Mouse (Mus musculus): ENCODE data around the gene Loxl3. TPM values are rescaled to one million over a fixed set of nuclear protein-coding genes. Genes with fewer than 3 reads are reported as not detected.

The Loxl3 gene
- total and polyA plus RNA-seq, 2 experiments from 2014 or later = 4.3 to 9.8 TPM

- Histone ChIP-seq H3K4me3 (ENCODE audit: low read depth, low read length) (no peak overlapping the region), H3K4me2 (ENCODE audit: low read depth, low read length) (no peak overlapping the region), H3K4me1 (ENCODE audit: control insufficient read depth, insufficient read depth) (peaks cover 2% of the 10 kb centered on the region; the same call in 1 of the 2 replicates), H3K9ac (replicated peaks; ENCODE audit: low read depth, low read length) (no peak overlapping the region), H3K36me3 (replicated peaks; ENCODE audit: control insufficient read depth, insufficient read depth, low read length) (no peaks in the 10 kb centered on the region), H3K27ac (ENCODE audit: low read depth) (no peak overlapping the region), H3K27me3 (ENCODE audit: control insufficient read depth, insufficient read depth, low read length) (0 out of 2 replicates have a peak, but pooled peaks cover 6% of the 10 kb centered on the region), H3K9me3 (replicated peaks; ENCODE audit: control insufficient read depth, low read length) (no peaks in the 10 kb centered on the region)
- no peak for TF ChIP-seq CTCF (IDR thresholded peaks at IDR 0.05; ENCODE audit: low read depth)
- TF ChIP-seq EP300 (IDR thresholded peaks at IDR 0.05; ENCODE audit: low read depth) = no peak
- ATAC-seq (ENCODE audit: insufficient read depth, low read depth) = no peak
- 96% methylated on average over 4 of the region's 4 CpGs for WGBS
- DNase-seq (ENCODE audit: low spot score) = no peak
Observed at GRCm38 (mm10) chr6:83025221-83025620, 8.8 kb upstream of the Loxl3 start.

- peaks cover 5% of the 10 kb centered on the region for H3K4me1 ChIP-seq (ENCODE audit: control insufficient read depth, insufficient read depth)
- no peaks in the 10 kb centered on the region for H3K9me3 ChIP-seq (replicated peaks; ENCODE audit: control insufficient read depth, low read length)
- DNase-seq (ENCODE audit: low spot score) (no peak), ATAC-seq (ENCODE audit: insufficient read depth, low read depth) (no peak)
- WGBS = 73% methylated on average over 8 of the region's 8 CpGs
- no peak overlapping the region for H3K27ac ChIP-seq (ENCODE audit: low read depth)
- H3K27me3 ChIP-seq (ENCODE audit: control insufficient read depth, insufficient read depth, low read length) = peaks cover 15% of the 10 kb centered on the region
- H3K9ac ChIP-seq (replicated peaks; ENCODE audit: low read depth, low read length) = no peak overlapping the region
- TF ChIP-seq CTCF (IDR thresholded peaks at IDR 0.05; ENCODE audit: low read depth) (no peak), EP300 (IDR thresholded peaks at IDR 0.05; ENCODE audit: low read depth) (no peak)
- H3K4me3 ChIP-seq (ENCODE audit: low read depth, low read length) = no peak overlapping the region
- H3K4me2 ChIP-seq (ENCODE audit: low read depth, low read length) = no peak overlapping the region
- no peaks in the 10 kb centered on the region for H3K36me3 ChIP-seq (replicated peaks; ENCODE audit: control insufficient read depth, insufficient read depth, low read length)
Observed at GRCm38 (mm10) chr6:83027293-83027692, 6.7 kb upstream of the Loxl3 start.

GRCm38 (mm10) chr6:83027706-83028105, 6.3 kb upstream of the Loxl3 start:
- Histone ChIP-seq H3K27ac (ENCODE audit: low read depth) (no peak overlapping the region), H3K4me1 (ENCODE audit: control insufficient read depth, insufficient read depth) (peaks cover 9% of the 10 kb centered on the region), H3K9me3 (replicated peaks; ENCODE audit: control insufficient read depth, low read length) (no peaks in the 10 kb centered on the region), H3K27me3 (ENCODE audit: control insufficient read depth, insufficient read depth, low read length) (peaks cover 17% of the 10 kb centered on the region), H3K4me3 (ENCODE audit: low read depth, low read length) (no peak overlapping the region), H3K36me3 (replicated peaks; ENCODE audit: control insufficient read depth, insufficient read depth, low read length) (no peaks in the 10 kb centered on the region), H3K9ac (replicated peaks; ENCODE audit: low read depth, low read length) (no peak overlapping the region), H3K4me2 (ENCODE audit: low read depth, low read length) (no peak overlapping the region)
- 42% methylated on average over 7 of the region's 9 CpGs for WGBS
- DNase-seq (ENCODE audit: low spot score) = no peak
- TF ChIP-seq CTCF (IDR thresholded peaks at IDR 0.05; ENCODE audit: low read depth) (no peak), EP300 (IDR thresholded peaks at IDR 0.05; ENCODE audit: low read depth) (no peak)
- ATAC-seq (ENCODE audit: insufficient read depth, low read depth) = no peak

- WGBS = 57% methylated on average over 10 of the region's 10 CpGs
- no peak overlapping the region for H3K27ac ChIP-seq (ENCODE audit: low read depth)
- no peak for DNase-seq (ENCODE audit: low spot score)
- no peak overlapping the region for H3K4me2 ChIP-seq (ENCODE audit: low read depth, low read length)
- H3K36me3 ChIP-seq (replicated peaks; ENCODE audit: control insufficient read depth, insufficient read depth, low read length) = no peaks in the 10 kb centered on the region
- no peak overlapping the region for H3K4me3 ChIP-seq (ENCODE audit: low read depth, low read length)
- H3K9ac ChIP-seq (replicated peaks; ENCODE audit: low read depth, low read length) = no peak overlapping the region
- H3K27me3 ChIP-seq (ENCODE audit: control insufficient read depth, insufficient read depth, low read length) = peaks cover 17% of the 10 kb centered on the region
- no peak for ATAC-seq (ENCODE audit: insufficient read depth, low read depth)
- H3K4me1 ChIP-seq (ENCODE audit: control insufficient read depth, insufficient read depth) = peaks cover 19% of the 10 kb centered on the region
- no peaks in the 10 kb centered on the region for H3K9me3 ChIP-seq (replicated peaks; ENCODE audit: control insufficient read depth, low read length)
- TF ChIP-seq EP300 (IDR thresholded peaks at IDR 0.05; ENCODE audit: low read depth) (no peak), CTCF (IDR thresholded peaks at IDR 0.05; ENCODE audit: low read depth) (no peak)
Observed at GRCm38 (mm10) chr6:83029777-83030176, 4.2 kb upstream of the Loxl3 start.

GRCm38 (mm10) chr6:83031111-83031510, 2.9 kb upstream of the Loxl3 start:
- Histone ChIP-seq H3K36me3 (replicated peaks; ENCODE audit: control insufficient read depth, insufficient read depth, low read length) (no peaks in the 10 kb centered on the region), H3K4me3 (ENCODE audit: low read depth, low read length) (no peak overlapping the region), H3K27ac (ENCODE audit: low read depth) (no peak overlapping the region), H3K9me3 (replicated peaks; ENCODE audit: control insufficient read depth, low read length) (no peaks in the 10 kb centered on the region), H3K4me2 (ENCODE audit: low read depth, low read length) (no peak overlapping the region), H3K4me1 (ENCODE audit: control insufficient read depth, insufficient read depth) (peaks cover 19% of the 10 kb centered on the region), H3K27me3 (ENCODE audit: control insufficient read depth, insufficient read depth, low read length) (peaks cover 17% of the 10 kb centered on the region), H3K9ac (replicated peaks; ENCODE audit: low read depth, low read length) (no peak overlapping the region)
- WGBS = 77% methylated on average over 7 of the region's 7 CpGs
- DNase-seq (ENCODE audit: low spot score) (no peak), ATAC-seq (ENCODE audit: insufficient read depth, low read depth) (no peak)
- TF ChIP-seq CTCF (IDR thresholded peaks at IDR 0.05; ENCODE audit: low read depth) (no peak), EP300 (IDR thresholded peaks at IDR 0.05; ENCODE audit: low read depth) (no peak)

GRCm38 (mm10) chr6:83031921-83032590, 1.9 kb upstream of the Loxl3 start:
- H3K4me1 ChIP-seq (ENCODE audit: control insufficient read depth, insufficient read depth) = peaks cover 19% of the 10 kb centered on the region
- peak overlapping the region; percentile 86 for H3K4me2 ChIP-seq (ENCODE audit: low read depth, low read length)
- no peak overlapping the region for H3K27ac ChIP-seq (ENCODE audit: low read depth)
- ATAC-seq (ENCODE audit: insufficient read depth, low read depth) (no peak), DNase-seq (ENCODE audit: low spot score) (no peak)
- H3K27me3 ChIP-seq (ENCODE audit: control insufficient read depth, insufficient read depth, low read length) = peaks cover 20% of the 10 kb centered on the region
- no peaks in the 10 kb centered on the region for H3K9me3 ChIP-seq (replicated peaks; ENCODE audit: control insufficient read depth, low read length)
- no peak overlapping the region for H3K9ac ChIP-seq (replicated peaks; ENCODE audit: low read depth, low read length)
- peak overlapping the region; percentile 72 for H3K4me3 ChIP-seq (ENCODE audit: low read depth, low read length)
- no peaks in the 10 kb centered on the region for H3K36me3 ChIP-seq (replicated peaks; ENCODE audit: control insufficient read depth, insufficient read depth, low read length)
- WGBS = 67% methylated on average over 18 of the region's 18 CpGs
- TF ChIP-seq CTCF (IDR thresholded peaks at IDR 0.05; ENCODE audit: low read depth) (no peak), EP300 (IDR thresholded peaks at IDR 0.05; ENCODE audit: low read depth) (no peak)
